Mouse (Mus musculus) thymus, adult 2 months (tissue): ENCODE measurements around the gene Anapc11.

Experiments
- CTCF ChIP-seq: fragments of 200-500 bp; IDR thresholded peaks from 2 replicates; pipeline ENCODE4 v1.5.1; 2012; ENCODE audit warnings: mild to moderate bottlenecking, control low read depth, low read length, moderate library complexity, borderline replicate concordance; ENCODE audit not compliant: control insufficient read depth, poor library complexity, insufficient read depth; ENCODE audit errors: extremely low read depth
- POLR2A ChIP-seq: fragments of 200-500 bp; IDR thresholded peaks from 2 replicates; pipeline ENCODE4 v1.6.1; 2012; ENCODE audit warnings: mild to moderate bottlenecking, low read length, control low read depth, moderate library complexity; ENCODE audit not compliant: control insufficient read depth, poor library complexity, insufficient read depth; ENCODE audit errors: extremely low read depth

GRCm38 (mm10) chr11:120624680-120625111, 26.5 kb downstream of the Anapc11 start:
- TF ChIP-seq CTCF = 0 out of 2 replicates have a peak, but pooled peaks have one; percentile 10
- peak; percentile 89 for TF ChIP-seq POLR2A
